Mouse (Mus musculus): Measurements from ENCODE around the gene Krtap12-1.
"Not testable (repeated sequence)": the region's sequence is repeated elsewhere in the genome, so short reads cannot be mapped to it uniquely, and the experiment has no call there.

GRCm38 (mm10) chr10:77759582-77759981, 39.2 kb downstream of the Krtap12-1 start, which contains the start of gene Gm3233:
- not testable (repeated sequence) for TF ChIP-seq POLR2A, CTCF (IDR thresholded peaks at IDR 0.05; ENCODE audit: extremely low read depth, insufficient read depth, low read length)
